Mouse (Mus musculus) cerebellum, adult 9-11 months (tissue): Measurements from ENCODE around the gene Pigm.

Experiments
- DNase-seq: peaks from one replicate; pipeline ENCODE4 v3.0.0; 2022

The Pigm gene

DNA sequence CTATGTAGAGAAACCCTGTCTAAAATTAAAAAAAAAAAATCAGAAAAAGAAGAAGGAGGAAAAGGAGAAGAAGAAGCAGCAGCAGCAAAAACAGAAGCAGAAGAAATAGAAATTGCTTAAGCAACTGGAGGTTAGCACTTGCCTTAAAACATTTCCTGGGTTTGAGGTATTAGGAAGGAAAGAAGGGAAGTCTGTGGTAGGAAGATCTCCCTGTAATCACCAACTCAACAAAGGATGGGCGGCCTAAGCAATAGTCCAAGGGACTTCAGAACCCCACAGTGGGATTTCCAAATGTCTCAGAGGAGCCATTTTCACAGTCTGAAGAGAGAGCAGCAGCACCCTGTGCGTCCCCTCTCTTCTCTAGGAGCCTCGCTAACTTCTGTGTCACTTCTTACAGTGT, 23.9 kb upstream of the Pigm start:
- DNase-seq: no peak

DNA sequence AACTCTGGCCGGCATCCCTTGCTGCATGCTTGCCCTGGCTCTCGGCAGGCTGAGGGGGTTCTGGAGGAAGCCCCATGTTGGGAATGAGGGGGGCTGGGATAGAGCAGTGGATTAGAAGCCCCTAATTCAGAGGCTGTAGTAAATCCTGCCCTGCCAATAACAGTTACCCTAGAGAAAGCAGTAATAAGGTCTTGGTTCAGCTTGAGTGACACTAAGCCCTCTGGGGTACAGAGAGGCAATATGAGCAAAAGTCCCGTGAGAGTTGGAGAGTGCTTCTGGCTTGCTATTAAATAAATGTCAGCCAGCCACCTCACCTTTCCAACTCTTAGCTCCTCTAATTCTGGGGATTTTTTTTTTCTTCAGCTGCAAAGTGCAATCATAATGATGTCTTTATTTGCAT, 21.0 kb upstream of the Pigm start:
- DNase-seq: no peak

DNA sequence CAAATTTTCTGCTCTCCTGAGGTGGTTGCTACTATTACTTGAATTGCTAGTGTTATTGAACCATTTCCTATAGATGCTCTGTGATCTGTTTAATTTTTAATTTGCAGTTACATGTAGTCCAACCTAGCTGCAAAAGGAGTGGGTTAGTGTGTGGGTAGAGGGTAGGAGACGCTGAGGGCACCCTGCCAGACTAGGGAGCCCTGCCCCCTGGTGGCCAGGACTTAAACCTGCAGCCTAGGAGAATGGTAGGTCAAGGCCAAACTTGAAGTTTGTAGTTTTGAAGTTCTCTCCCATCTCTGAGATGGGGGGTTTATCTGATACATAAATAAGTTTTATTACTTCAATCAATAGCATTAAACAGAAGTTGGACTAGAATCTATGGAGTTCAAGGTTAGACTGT, 18.8 kb upstream of the Pigm start:
- DNase-seq: peak; percentile 68

DNA sequence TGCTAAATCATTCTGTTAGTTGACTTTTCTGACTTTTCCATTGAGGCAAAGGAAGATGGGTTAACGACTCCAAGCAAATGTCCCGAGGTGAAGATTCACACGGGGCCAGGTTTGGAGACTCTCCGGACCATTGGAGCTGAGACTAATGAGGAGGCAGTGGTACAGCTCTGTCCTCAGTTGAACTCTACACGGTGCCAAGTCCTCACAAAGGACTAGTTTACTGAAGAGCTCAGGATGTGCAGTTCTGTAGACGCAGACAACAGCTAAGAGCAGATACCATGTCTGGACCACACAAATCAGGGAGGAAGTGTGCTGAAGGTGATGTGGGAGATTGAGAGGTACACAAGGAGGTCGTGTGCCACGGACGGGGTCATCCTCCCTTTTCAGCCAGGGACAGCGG, 18.0 kb upstream of the Pigm start:
- DNase-seq: no peak

DNA sequence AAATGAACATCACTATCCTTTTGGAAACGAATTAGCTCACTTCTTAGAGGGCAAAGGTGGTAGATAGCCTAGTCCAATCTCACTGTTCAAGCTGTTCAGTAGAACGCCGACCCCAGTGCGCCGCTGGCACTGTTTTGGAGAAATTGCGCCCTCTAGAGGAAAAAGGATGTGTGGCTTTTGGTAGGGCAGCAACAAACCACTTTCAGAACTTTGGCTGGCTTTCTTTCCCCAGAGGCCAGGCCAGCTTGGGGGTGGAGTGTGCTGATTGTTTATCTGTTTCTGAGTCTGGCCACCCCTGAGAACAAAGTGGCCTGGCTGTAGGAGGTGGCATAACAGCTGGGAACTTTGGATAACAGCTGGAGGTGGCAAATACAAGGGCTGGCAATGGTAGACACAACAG, 11.7 kb upstream of the Pigm start:
- DNase-seq: peak; percentile 60

DNA sequence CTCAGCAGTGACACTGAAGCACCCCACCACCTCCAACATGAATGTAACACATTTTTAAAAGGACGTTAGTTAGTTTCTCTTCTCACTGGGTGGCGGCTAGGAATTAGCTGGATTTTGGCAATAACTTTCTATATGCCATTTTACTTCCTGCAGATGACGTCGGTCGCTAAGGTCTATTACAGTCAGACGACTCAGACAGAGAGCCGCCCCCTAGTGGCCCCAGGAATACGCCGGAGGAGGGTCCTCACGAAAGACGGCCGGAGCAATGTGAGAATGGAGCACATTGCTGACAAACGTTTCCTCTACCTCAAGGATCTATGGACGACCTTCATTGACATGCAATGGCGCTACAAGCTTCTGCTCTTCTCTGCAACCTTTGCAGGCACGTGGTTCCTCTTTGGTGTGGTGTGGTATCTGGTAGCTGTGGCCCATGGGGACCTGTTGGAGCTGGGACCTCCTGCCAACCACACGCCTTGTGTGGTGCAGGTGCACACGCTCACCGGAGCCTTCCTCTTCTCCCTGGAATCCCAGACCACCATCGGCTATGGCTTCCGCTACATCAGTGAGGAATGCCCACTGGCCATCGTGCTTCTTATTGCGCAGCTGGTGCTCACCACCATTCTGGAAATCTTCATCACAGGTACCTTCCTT, 7.5 kb upstream of the Pigm start:
- DNase-seq: no peak

DNA sequence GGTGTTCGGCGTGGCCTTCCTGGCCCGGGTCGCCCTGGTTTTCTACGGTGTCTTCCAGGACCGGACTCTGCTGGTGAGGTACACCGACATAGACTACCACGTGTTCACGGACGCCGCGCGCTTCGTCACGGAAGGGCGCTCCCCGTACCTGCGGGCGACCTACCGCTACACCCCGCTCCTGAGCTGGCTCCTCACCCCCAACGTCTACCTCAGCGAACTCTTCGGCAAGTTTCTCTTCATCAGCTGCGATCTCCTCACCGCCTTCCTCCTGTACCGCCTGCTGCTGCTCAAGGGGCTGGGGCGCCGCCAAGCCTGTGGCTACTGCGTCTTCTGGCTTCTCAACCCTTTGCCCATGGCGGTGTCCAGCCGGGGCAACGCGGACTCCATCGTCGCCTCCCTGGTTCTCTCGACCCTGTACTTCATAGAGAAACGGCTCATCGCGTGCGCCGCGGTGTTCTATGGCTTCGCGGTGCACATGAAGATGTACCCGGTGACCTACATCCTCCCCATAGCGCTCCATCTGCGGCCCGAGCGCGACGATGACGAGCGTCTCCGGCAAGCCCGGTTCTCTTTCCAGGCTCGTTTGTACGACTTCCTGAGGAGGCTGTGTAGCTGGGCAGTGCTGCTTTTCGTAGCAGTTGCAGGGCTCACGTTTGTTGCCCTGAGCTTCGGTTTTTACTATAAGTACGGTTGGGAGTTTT, 562 bp downstream of the Pigm start:
- no peak for DNase-seq

DNA sequence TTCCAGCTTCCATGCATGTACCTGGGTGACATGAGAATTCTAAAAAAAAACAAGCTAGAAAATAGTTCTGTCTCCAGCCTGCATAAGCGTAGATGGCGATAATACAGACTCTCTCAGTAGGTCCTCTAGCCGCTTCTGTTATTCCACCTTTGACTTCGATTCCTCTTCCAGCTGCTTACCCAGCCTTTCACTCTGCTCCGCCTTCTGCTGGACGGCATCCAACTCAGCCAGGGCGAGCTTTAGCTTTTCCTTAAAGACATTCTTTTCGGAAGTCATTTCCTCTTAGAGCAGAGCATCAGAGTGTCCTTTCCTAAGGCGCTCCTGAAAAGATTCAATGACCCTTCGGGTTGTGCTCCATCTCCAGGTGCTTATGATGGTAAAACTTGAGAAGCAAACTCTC, 3.7 kb downstream of the Pigm start:
- no peak for DNase-seq

DNA sequence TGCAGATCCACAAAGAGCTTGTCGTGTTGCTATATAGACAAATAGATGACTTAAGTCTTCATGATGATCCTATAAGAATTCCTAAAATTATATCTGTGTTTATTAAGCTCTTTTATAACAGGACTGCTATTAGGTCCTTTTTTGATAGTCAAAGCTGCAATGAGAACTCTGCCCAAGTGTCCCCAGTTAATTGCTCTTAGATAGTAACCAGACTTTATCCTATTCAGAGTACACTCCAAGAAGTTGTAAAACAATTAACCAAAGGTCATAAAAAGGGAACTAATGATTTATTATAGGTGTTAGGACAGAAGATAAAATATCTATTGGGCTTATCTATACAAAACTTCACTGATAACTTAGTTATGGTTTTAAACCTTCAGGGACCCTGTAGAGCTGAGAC, 5.7 kb downstream of the Pigm start:
- DNase-seq: no peak

DNA sequence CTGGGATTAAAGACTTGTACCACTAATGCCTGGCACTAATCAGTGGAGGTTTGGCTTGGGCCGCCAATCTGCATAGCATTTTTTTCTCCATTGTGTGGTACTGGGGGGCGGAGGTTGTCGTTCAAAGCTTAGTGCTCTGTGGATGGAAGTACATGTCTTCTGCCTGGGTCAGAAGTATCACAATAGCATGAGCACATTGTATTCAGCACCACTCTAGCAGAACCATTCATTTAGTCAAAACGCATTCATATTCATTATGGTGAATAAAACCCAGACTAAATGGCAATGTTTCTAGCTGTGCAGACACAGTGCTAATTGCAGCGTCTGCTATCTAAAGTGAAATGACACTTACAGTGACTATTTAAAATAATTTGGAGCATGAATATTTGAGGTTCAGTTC, 10.9 kb downstream of the Pigm start:
- no peak for DNase-seq

DNA sequence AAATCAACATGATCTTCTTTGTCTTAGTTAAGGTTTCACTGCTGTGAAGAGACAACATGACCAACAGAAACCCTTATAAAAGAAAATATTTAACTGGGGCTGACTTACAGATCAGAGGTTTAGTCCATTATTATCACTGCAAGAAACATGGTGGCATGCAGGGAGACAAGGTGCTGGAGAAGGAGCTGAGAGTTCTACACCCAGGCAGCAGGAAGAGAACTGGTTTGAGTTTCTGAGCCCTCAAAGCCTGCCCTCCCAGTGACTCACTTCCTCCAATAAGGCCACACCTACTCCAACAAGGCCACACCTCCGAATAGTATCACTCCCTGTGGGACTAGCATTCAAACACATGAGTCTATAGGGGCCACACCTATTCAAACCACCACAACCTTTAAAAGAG, 14.4 kb downstream of the Pigm start:
- no peak for DNase-seq

DNA sequence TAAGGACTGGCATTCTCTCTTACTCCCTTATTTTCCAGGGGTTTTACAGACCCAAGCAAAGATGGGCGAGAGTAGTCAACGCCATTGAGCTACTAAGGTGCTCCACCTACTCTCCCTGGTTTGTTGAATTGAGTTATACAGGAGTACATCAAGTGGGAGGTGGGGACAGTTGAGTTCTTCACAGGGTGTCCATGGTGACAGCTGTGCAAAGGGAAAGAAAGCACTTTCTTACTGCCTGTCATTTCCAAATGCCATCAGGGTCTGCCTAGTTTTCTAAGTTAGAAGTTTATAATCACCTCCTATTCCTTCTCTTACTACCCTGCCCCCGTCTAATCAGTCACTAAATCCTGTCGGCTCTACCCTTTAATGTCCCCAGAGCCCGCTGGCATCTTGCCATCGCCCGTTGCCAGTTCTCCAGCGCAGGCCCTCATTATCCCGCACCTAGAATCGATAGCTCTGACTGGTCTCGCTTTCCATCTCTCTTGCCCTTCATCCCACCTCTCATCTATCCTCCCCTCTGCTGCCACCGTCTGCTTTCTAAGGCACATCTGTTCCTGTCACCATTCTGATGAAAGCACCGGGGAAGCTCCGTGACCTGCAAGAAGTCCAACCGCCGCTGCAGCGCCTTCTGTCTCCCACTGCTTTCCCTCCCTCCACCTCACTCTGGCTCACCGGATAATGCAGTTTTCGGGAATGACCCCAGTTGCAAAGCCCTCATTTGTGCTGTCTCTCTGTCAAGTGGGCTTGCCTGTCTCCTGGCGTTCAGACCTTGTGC, 15.6 kb downstream of the Pigm start:
- DNase-seq: no peak

DNA sequence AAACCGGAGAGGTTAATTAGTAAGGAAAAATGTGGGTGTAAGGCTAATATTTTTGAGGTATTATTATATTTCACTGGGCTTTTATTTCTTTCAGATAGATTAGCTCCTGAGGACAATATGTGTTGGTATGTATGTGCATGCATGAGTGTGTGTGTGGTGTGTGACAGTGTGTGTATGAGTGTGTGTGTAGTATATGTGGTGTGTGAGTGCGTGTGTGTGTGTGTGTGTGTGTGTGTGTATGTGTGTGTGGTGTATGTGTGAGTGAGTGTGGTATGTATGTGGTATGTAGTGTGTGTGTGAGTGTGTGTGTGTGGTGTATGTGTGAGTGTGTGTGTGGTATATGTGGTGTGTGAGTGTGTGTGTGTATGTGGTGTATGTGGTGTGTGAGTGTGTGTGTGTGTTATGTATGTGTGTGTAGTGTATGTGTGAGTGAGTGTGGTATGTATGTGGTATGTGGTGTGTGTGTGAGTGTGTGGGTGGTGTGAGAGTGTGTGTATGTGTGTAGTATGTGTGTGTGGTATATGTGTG, 16.4 kb downstream of the Pigm start:
- DNase-seq: no peak

DNA sequence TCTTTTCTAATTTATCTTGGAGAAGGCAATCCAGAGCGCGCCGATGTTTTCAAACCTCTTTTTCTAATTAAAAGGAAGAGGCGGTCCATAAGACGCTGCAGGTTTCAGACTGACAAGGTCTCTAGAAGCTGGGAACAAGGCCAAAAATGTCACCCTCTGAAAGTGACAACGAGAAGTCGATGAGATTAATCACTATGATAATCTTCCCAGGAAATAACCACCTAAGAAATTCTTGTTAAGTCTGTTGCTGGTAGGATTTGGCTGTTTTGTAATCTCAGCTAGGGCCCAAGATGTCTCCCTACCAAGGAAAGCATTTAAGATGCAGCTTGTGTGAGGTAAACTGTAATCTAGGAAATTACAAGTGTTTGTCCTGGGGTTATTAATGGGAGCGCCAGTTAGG, 17.4 kb downstream of the Pigm start:
- DNase-seq: no peak

DNA sequence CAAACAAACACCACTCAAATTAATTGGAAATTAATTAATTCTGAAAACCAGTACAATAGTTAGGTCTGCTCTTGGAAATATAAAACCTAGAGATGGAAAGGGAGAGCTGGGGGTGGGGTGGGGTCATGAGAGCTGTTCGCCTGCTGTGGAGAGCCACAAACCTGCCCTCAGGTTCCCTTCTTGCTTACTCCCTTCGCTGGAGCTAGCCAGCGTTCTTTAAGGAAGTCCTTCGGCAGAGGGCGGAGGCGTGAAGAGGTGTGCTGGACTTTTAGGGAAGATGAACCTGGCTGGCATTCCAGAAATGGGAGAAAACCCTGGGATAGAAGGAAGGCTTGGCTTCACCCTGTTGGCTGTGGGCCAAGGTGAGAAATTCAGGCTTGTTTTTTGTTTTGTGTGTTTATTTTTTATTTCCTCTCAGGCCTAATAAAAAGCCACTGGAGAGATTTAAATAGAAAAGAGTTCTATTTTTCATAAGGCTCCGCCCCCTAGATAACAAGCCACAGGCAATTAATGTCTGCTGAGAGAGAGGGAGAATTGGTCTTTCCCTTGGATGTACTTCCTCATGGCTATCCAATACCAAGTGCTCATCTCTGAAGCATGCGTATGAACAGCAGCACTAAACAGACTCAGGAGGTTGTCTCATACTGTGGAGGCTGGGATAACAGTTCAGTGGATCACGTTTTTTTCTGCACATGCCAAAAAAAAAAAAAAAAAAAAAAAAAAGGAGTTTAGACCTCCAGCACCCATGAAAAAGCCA, 20.8 kb downstream of the Pigm start:
- DNase-seq: no peak

DNA sequence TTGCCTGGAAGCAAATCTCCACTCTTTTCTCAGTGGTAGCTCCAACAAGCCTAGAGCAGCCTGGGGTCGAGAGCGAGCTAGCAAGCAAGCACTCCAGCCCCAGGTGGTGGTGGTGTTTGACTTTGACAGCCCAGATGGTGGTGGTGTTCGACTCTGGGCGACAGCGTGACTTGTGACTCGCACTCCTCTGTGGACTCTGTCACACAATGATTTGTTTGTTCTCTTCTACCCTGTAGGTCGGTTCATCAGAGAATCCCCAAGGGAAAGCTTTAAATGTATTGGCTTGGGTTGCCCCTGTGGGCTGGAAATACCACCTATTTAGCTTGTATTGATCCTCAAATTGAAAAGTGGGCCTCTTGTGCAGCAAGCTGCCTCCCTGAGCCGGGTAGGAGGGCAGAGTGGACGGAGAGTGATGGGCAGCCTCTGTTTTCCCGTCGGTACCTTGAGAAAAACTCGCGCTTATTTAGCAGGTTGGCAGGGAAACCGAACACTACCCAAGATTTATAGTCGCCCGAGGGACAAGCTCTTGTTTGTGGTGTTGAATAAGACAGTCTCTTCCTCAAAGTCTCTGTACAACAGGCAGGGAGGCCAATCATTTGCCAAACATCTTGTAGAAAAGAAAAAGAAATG, 29.8 kb downstream of the Pigm start:
- no peak for DNase-seq

DNA sequence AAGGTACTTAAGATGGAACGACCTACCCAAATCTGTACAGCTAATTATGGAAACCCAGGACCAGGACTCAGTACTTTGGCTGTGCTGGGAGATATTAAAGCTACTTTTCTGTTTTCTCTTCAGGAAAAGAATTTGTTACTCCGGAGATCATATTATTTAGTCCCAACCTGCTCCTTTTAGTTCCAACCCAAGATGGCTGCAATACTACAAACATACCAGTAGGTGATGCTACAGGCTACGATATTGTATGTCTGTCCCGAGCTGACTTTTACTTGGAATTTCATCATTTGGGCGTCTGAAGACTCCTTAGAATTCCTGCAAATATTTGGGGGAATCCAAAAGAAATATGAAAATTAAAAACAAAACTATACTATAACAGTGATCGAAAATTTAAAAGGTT, 32.6 kb downstream of the Pigm start:
- DNase-seq: no peak

DNA sequence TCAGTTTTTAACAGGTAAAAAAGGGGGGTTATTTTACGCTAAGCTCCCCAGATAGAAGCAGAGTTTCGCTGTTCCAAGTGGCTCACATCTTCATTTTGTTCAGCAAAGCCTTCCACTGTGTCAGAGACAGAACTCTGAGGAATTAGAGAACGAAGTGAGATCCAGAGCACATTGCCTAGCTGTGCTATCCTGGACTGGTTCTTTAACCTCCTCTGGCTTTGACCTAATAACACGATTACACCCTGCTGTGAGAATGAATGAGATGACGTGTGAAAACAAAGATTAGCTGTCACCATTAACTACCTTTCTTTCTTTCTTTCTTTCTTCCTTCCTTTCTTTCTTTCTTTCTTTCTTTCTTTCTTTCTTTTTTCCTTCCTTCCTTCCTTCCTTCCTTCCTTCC, 33.1 kb downstream of the Pigm start:
- no peak for DNase-seq

DNA sequence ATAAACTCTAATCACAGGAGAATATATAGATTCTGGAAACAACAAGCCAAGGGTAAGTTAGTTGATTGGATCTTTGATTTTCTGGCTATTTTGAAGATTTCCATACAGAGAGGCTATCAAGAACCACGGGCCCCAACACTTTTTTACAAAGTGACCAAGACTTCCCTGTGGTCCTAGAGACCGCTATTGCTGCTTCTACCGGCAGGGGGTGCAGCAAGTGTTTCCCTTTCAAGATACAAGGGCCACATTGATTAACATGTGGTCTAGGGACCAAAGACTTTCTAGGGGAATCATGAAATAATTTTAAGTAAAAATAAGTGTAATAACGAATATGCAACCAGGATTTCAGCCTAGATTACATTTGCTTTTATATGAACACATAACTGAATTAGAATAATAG, 34.5 kb downstream of the Pigm start:
- DNase-seq: no peak

DNA sequence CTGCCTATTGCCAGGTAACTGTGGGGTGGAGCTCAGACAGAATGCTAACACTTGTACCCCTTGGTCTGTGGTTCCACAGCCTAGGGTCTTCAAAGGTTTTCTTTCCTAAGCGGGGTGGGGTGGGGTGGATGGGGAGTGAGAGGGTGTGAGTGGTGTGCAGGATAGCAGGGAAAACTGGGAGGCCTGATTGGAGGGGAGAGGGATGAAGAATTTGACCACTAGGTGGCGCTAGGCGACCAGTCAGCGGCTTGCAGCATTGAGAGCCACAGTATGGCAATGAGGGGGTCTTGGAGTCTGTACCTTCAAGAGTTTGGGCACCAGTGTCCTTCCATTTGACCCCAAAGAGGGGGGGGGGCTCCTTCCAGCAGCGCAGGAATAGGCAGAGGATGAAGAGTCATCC, 35.9 kb downstream of the Pigm start:
- peak; percentile 25 for DNase-seq

DNA sequence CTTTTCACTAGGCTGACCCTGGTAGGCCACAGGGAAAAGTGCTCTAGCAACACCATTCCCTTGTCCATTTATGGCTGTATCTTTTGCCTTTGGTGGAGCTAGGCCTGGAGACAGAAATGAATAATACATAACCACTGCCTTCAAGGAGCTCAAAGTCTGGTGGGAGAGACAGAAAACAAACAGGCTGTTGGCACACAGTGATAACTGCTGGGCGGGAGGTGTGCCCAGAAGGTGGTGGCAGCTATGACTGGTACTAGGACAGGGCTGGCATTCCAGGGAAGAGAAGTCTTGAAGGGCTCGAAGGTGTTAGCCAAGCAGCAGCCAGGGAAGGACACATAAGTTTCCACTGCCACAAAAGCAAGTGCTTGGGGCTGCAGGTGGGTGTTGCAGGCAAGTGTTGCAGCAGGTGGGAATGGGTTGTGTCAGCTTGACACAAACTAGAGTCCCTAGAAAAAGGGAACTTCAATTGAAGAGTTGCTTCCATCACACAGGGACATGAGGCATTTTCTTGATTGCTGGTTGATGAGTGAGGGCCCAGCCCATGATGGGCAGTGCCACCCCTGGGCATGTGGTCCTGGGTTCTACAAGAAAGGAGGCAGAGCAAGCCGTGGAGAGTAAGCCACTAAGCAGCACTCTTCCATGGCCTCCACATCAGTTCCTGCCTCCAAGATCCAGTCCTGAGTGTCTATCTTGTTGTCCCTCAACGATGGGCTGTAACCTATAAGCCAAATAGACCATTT, 37.3 kb downstream of the Pigm start:
- DNase-seq: no peak

DNA sequence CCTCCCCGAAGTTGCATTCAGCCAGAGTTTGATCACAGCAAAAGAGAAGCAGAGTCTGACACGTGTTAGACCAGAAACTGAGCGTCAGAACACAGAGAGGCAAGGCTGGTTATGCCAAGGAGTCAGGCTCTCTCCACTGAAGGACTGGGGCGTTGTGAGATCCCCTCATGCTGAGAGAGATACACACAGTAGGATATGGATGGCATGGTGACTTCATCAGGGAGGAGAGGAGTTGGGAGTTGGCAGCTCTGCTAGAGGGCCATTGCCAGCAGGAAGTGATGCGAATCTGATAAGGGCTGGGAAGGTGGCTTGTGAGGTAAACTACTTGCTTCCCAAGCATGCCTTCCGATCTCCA, 37.9 kb downstream of the Pigm start:
- no peak for DNase-seq
